Mouse (Mus musculus) ES-E14 (cell line): Measurements from ENCODE around the gene Stat5a. TPM values are rescaled to one million over a fixed set of nuclear protein-coding genes. Genes with fewer than 3 reads are reported as not detected.

Experiments used
- DNase-seq: peaks from one replicate; pipeline ENCODE4 v3.0.0-alpha.2; 2013; ENCODE audit warnings: low read depth, low spot score
- H3K27ac ChIP-seq: 2 replicates; pipeline ENCODE4 v1.5.1; 2012; ENCODE audit warnings: low read depth, mild to moderate bottlenecking, low read length, moderate library complexity, mixed read lengths; ENCODE audit not compliant: poor library complexity, insufficient read depth, severe bottlenecking
- H3K36me3 ChIP-seq: 2 replicates; pipeline ENCODE4 v1.6.1; 2012; ENCODE audit warnings: mild to moderate bottlenecking, low read length, moderate library complexity, mixed read lengths; ENCODE audit not compliant: control insufficient read depth, poor library complexity, insufficient read depth, severe bottlenecking
- H3K4me1 ChIP-seq, 2 experiments: fragments of 150-350 bp in 1 of 2; sonication (generic) in 1 of 2; 2 replicates each; pipeline ENCODE4 v1.6.1; 2012; ENCODE audit warnings: low read length in 2 of 2, mild to moderate bottlenecking in 1 of 2, mixed read lengths in 1 of 2; ENCODE audit not compliant: control insufficient read depth in 2 of 2, insufficient read depth in 2 of 2, poor library complexity in 1 of 2
- H3K4me3 ChIP-seq, 2 experiments: fragments of 150-350 bp in 1 of 2; sonication (generic) in 1 of 2; 2 replicates each; pipeline ENCODE4 v1.5.1; 2012; ENCODE audit warnings: low read length in 2 of 2, low read depth in 1 of 2, mild to moderate bottlenecking in 1 of 2, mixed read lengths in 1 of 2; ENCODE audit not compliant: insufficient read depth in 1 of 2, poor library complexity in 1 of 2, severe bottlenecking in 1 of 2
- H3K9ac ChIP-seq: 2 replicates; pipeline ENCODE4 v1.6.1; 2012; ENCODE audit warnings: low read depth, mild to moderate bottlenecking, low read length, mixed read lengths; ENCODE audit not compliant: poor library complexity, insufficient read depth, severe bottlenecking
- H3K9me3 ChIP-seq: fragments of 150-350 bp; sonication (generic); 2 replicates; pipeline ENCODE4 v1.6.1; 2012; ENCODE audit warnings: low read depth, mild to moderate bottlenecking, low read length; ENCODE audit not compliant: control insufficient read depth, insufficient read depth
- CHD2 ChIP-seq: IDR thresholded peaks from 2 replicates; pipeline ENCODE4 v1.6.1; 2014; ENCODE audit warnings: mild to moderate bottlenecking, low read depth, low read length, inconsistent platforms
- HCFC1 ChIP-seq: IDR thresholded peaks from 2 replicates; pipeline ENCODE4 v1.6.1; 2012; ENCODE audit warnings: low read length, inconsistent platforms, borderline replicate concordance; ENCODE audit not compliant: insufficient read depth
- MAFK ChIP-seq: IDR thresholded peaks from 2 replicates; pipeline ENCODE4 v1.6.1; 2014; ENCODE audit warnings: mild to moderate bottlenecking, low read depth, low read length, inconsistent platforms; ENCODE audit not compliant: insufficient read depth
- ZC3H11A ChIP-seq: IDR thresholded peaks from 2 replicates; pipeline ENCODE4 v1.6.1; 2012; ENCODE audit warnings: low read depth, mild to moderate bottlenecking, inconsistent platforms, low read length, borderline replicate concordance
- ZNF384 ChIP-seq: IDR thresholded peaks from 2 replicates; pipeline ENCODE4 v1.6.1; 2012; ENCODE audit warnings: low read depth, low read length, inconsistent platforms
- in situ Hi-C, 2 experiments: fragments of 600-800 bp; cut with MboI; formaldehyde crosslinking; loops; one replicate each; pipeline ENCODE4 v1.15.1; 2025; ENCODE audit warnings: low sequenced_read_pairs in 2 of 2, inconsistent platforms in 1 of 2; ENCODE audit not compliant: unreplicated experiment in 2 of 2
- total RNA-seq: library from RNA; depleted of rRNA; stranded (reverse); fragments of 300-350 nt; gene quantifications from 2 replicates; pipeline ENCODE4 v1.2.3, GENCODE M21; 2012

Stat5a gene
- total RNA-seq, 1 experiment: 1.7 TPM

- no peaks in the 10 kb centered on the region for H3K9me3 ChIP-seq
- no peaks in the 10 kb centered on the region for H3K4me1 ChIP-seq
- no peak overlapping the region for H3K27ac ChIP-seq
- no peak for DNase-seq
- TF ChIP-seq CHD2: no peak
- TF ChIP-seq ZC3H11A: no peak
- no peak overlapping the region for H3K4me3 ChIP-seq
- no peak overlapping the region for H3K9ac ChIP-seq
- no peaks in the 10 kb centered on the region for H3K36me3 ChIP-seq
- in situ Hi-C loops: no loop called here
These were observed 34.7 kb upstream of the Stat5a start for GRCm38 (mm10) chr11:100824496-100824895.

DNA sequence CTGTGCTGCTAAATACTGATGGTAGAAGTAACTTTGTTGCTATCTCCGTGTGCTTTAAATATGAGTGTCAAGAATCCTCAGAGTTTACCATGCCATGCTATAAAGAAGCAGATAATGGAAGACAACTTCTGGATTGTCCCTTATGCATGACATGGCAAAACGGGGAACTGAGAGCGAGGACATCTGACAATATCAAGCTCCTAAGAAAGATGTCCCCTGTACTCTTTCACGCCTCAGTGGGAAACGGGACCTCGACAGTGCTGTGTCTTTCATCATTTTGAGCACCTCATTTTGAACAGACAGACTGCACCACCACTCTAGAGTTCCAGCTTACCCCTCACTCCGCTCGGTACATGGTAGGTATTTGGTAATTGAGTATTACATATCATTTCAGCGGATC is 33.7 kb upstream of the Stat5a start:
- Histone ChIP-seq H3K9me3 (no peaks in the 10 kb centered on the region), H3K36me3 (no peaks in the 10 kb centered on the region), H3K27ac (no peak overlapping the region), H3K9ac (no peak overlapping the region), H3K4me1 (no peaks in the 10 kb centered on the region), H3K4me3 (no peak overlapping the region)
- TF ChIP-seq ZNF384 (no peak), HCFC1 (no peak), CHD2 (no peak), MAFK (no peak), ZC3H11A (no peak)
- no peak for DNase-seq
- in situ Hi-C loops: no loop called here

- TF ChIP-seq ZC3H11A: no peak
- no peak for TF ChIP-seq HCFC1
- in situ Hi-C loops: no loop called here
- Histone ChIP-seq H3K27ac (no peak overlapping the region), H3K4me3 (no peak overlapping the region), H3K9ac (no peak overlapping the region), H3K36me3 (no peaks in the 10 kb centered on the region), H3K4me1 (no peaks in the 10 kb centered on the region), H3K9me3 (no peaks in the 10 kb centered on the region)
- DNase-seq: no peak
These were observed 32.8 kb upstream of the Stat5a start for GRCm38 (mm10) chr11:100826161-100826866.

GRCm38 (mm10) chr11:100828676-100829151 is 30.4 kb upstream of the Stat5a start:
- Histone ChIP-seq H3K9ac (no peak overlapping the region), H3K36me3 (no peaks in the 10 kb centered on the region), H3K4me3 (no peak overlapping the region), H3K27ac (no peak overlapping the region), H3K9me3 (no peaks in the 10 kb centered on the region), H3K4me1 (no peaks in the 10 kb centered on the region; a peak in 1 of 4 replicates)
- TF ChIP-seq CHD2: no peak
- no peak for TF ChIP-seq MAFK
- TF ChIP-seq ZC3H11A: no peak
- no peak for TF ChIP-seq ZNF384
- TF ChIP-seq HCFC1: no peak
- in situ Hi-C loops: no loop called here
- no peak for DNase-seq

DNA sequence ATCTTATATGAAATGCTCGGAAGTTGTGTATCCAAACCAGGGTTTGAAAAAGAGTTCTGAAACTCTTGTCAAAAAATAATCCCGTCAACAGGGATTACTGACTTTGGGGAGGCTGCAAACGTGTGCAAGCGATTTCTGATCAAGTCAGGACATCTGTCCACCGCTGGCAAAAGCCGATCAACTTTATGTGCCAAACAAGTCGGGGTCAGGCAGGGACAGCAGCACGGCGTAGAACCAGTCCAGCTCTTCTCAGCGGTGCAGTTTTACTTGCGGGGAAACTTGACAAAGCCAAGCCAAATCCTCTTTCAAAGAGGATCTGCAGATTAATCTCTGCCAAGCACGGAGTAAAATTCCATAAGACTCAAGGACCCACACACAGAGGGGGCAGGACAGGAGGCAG is 29.5 kb upstream of the Stat5a start:
- no peak overlapping the region for H3K4me3 ChIP-seq
- in situ Hi-C loops: loop anchor here in 1 of 2 experiments (10.0 kb wide), 1 partner anchor 125 kb away; no protein-coding TSS in a partner anchor

More for the DNA sequence above, 29.5 kb upstream of the Stat5a start:
- no peak overlapping the region for H3K9ac ChIP-seq
- TF ChIP-seq ZC3H11A (no peak), CHD2 (no peak), ZNF384 (no peak), HCFC1 (no peak), MAFK (no peak)
- H3K36me3 ChIP-seq: no peaks in the 10 kb centered on the region
- H3K27ac ChIP-seq: no peak overlapping the region
- no peaks in the 10 kb centered on the region for H3K9me3 ChIP-seq
- no peaks in the 10 kb centered on the region; a peak in 1 of 4 replicates for H3K4me1 ChIP-seq
- DNase-seq: no peak
